ENCODE assay signal across 19 mouse cellular contexts in genomic region chr2:150918720-150919119, GRCm38 (mm10). TPM values are rescaled to one million over a fixed set of nuclear protein-coding genes. Genes with fewer than 3 reads are reported as not detected.
DNase-seq lines count a peak whose midpoint lies in the region; ATAC-seq and TF ChIP-seq lines count a peak whose summit lies in the region.
"Had no signal": no experiment of that assay in that cellular context is flagged by ENCODE, and none has a peak within 500 bp of the region (broad histone marks: within the 10 kb centered on the region; RNA-seq: fewer than 3 reads in every experiment).

No protein-coding gene starts in this region.

- WGBS in intestine, embryonic 16.5 days: 77% methylated on average over 3 of the region's 3 CpGs

- TF ChIP-seq CTCF in CH12.LX (conservative IDR thresholded peaks at IDR 0.05 in 1 of 2, IDR thresholded peaks at IDR 0.05 in 1 of 2; ENCODE audit: low read depth in 2 of 2, low read length in 2 of 2): no peak

- peaks cover 8% of the 10 kb centered on the region; the same call in 1 of the 2 replicates for H3K79me2 ChIP-seq in CH12.LX (replicated peaks; ENCODE audit: control insufficient read depth, extremely low read depth, insufficient read depth, poor library complexity, severe bottlenecking)

- DNase-seq in heart, adult 11 months: peak; percentile 78
- no peak for DNase-seq in heart, postnatal 36 days
- DNase-seq in CH12.LX (ENCODE audit: extremely low read depth): peak; percentile 87
- DNase-seq in layer of hippocampus, adult 9-10 months (ENCODE audit: low spot score): no peak
- DNase-seq in testis, postnatal 10 days (ENCODE audit: low spot score): no peak
- no peak for DNase-seq in thymus, postnatal 10 days (ENCODE audit: low spot score in 2 of 2)
- DNase-seq: adrenal gland, postnatal 25 days; cerebellum, adult 11 months; cerebellum, postnatal 10 days; heart, adult 2 months; kidney, postnatal 36 days; lung, postnatal 10 days; midbrain, embryonic 14.5 days had no signal

- peak; percentile 59 for ATAC-seq in intestine, embryonic 16.5 days
- ATAC-seq in megakaryocyte-erythroid progenitor cell, adult 5-6 weeks (replicated peaks; ENCODE audit: low FRiP score, low TSS enrichment, poor library complexity, severe bottlenecking): 0 out of 2 replicates have a peak, but pooled peaks have one; percentile 6
- ATAC-seq: hindbrain, postnatal 0 days had no signal

- H3K9ac ChIP-seq in CH12.LX (ENCODE audit: insufficient read depth, low read depth): no peak overlapping the region; the same call in 1 of the 2 replicates
- no peak overlapping the region for H3K9ac ChIP-seq in intestine, embryonic 16.5 days (ENCODE audit: low read depth, low read length)
- H3K9ac ChIP-seq: embryonic facial prominence, embryonic 15.5 days; heart, embryonic 15.5 days; neural tube, embryonic 13.5 days had no signal

- H3K4me1 ChIP-seq in CH12.LX (ENCODE audit: control insufficient read depth in 1 of 2, insufficient read depth in 2 of 2): peaks cover 14 to 57% of the 10 kb centered on the region in 2 experiments
- no peaks in the 10 kb centered on the region for H3K4me1 ChIP-seq in intestine, embryonic 16.5 days (ENCODE audit: control insufficient read depth, insufficient read depth, low read length)
- H3K4me1 ChIP-seq: embryonic facial prominence, embryonic 15.5 days; neural tube, embryonic 13.5 days had no signal

- in situ Hi-C loops in CH12.LX (cut with MboI; ENCODE audit: low pct_ligation_motif_present, low pct_unique_long_range_greater_than_20kb, low sequenced_read_pairs): no loop called here

- TF ChIP-seq EP300 in CH12.LX (IDR thresholded peaks at IDR 0.05; ENCODE audit: low read length): peak; percentile 75

- H3K4me3 ChIP-seq in CH12.LX (replicated peaks in 1 of 3; ENCODE audit: low read depth in 2 of 3, low read length in 2 of 3, poor library complexity in 1 of 3): no peak overlapping the region
- no peak overlapping the region for H3K4me3 ChIP-seq in intestine, embryonic 16.5 days (ENCODE audit: low read length)
- H3K4me3 ChIP-seq: embryonic facial prominence, embryonic 15.5 days; heart, adult 2 months; heart, embryonic 15.5 days; neural tube, embryonic 13.5 days had no signal

- dilution Hi-C loops in CH12.LX (cut with MboI; ENCODE audit: extremely low pct_ligation_motif_present, extremely low pct_unique_long_range_greater_than_20kb, low sequenced_read_pairs): no loop called here

- H3K27me3 ChIP-seq in CH12.LX (replicated peaks): no peaks in the 10 kb centered on the region
- H3K27me3 ChIP-seq in intestine, embryonic 16.5 days (replicated peaks; ENCODE audit: control insufficient read depth, insufficient read depth, low read length): no peaks in the 10 kb centered on the region
- H3K27me3 ChIP-seq: embryonic facial prominence, embryonic 15.5 days; heart, embryonic 15.5 days; neural tube, embryonic 13.5 days had no signal

- intact Hi-C loops in heart, postnatal 36 days (cut with DNase I): no loop called here

- no peaks in the 10 kb centered on the region for H3K9me3 ChIP-seq in CH12.LX (replicated peaks; ENCODE audit: low read length)
- no peaks in the 10 kb centered on the region for H3K9me3 ChIP-seq in intestine, embryonic 16.5 days (ENCODE audit: control insufficient read depth, low read length)
- H3K9me3 ChIP-seq: embryonic facial prominence, embryonic 15.5 days; heart, embryonic 15.5 days; neural tube, embryonic 13.5 days had no signal

- peak; percentile 47 for TF ChIP-seq POLR2A in CH12.LX (IDR thresholded peaks at IDR 0.05; ENCODE audit: low read depth, low read length)

- H3K27ac ChIP-seq in CH12.LX (ENCODE audit: insufficient read depth, low read depth): peak overlapping the region; percentile 93
- H3K27ac ChIP-seq in intestine, embryonic 16.5 days (ENCODE audit: low read length): no peak overlapping the region
- H3K27ac ChIP-seq: embryonic facial prominence, embryonic 15.5 days; heart, adult 2 months; heart, embryonic 15.5 days; hindbrain, postnatal 0 days; neural tube, embryonic 13.5 days had no signal

- TF ChIP-seq RAD21 in CH12.LX (IDR thresholded peaks at IDR 0.05; ENCODE audit: low read depth, low read length): no peak

- peaks cover 3 to 37% of the 10 kb centered on the region in 2 experiments for H3K36me3 ChIP-seq in CH12.LX (replicated peaks in 1 of 2; ENCODE audit: control insufficient read depth in 1 of 2, insufficient read depth in 1 of 2, low read length in 1 of 2)
- 0 out of 2 replicates have a peak, but pooled peaks cover 4% of the 10 kb centered on the region for H3K36me3 ChIP-seq in intestine, embryonic 16.5 days (ENCODE audit: control insufficient read depth, insufficient read depth, low read length)

- H3K4me2 ChIP-seq in CH12.LX (ENCODE audit: insufficient read depth, low read depth, poor library complexity, severe bottlenecking): peak overlapping the region; percentile 60; the same call in 1 of the 2 replicates
- H3K4me2 ChIP-seq in intestine, embryonic 16.5 days (ENCODE audit: low read depth, low read length): no peak overlapping the region
- H3K4me2 ChIP-seq: embryonic facial prominence, embryonic 15.5 days; heart, embryonic 15.5 days; neural tube, embryonic 13.5 days had no signal

TF ChIP-seq in CH12.LX, 34 proteins besides CTCF, POLR2A, EP300 and RAD21:
- TF ChIP-seq ZNF384 (IDR thresholded peaks at IDR 0.05; ENCODE audit: low read depth, low read length) (peak; percentile 63), ETS1 (conservative IDR thresholded peaks at IDR 0.05; ENCODE audit: low read depth, low read length) (peak; percentile 76), IRF4 (IDR thresholded peaks at IDR 0.05; ENCODE audit: low read depth, low read length) (peak; percentile 96), MAFK (IDR thresholded peaks at IDR 0.05; ENCODE audit: insufficient replicate concordance, low read length) (peak; percentile 70; the same call in 1 of the 2 replicates), ELF1 (IDR thresholded peaks at IDR 0.05; ENCODE audit: low read depth, low read length) (peak; percentile 14; the same call in 1 of the 2 replicates), BHLHE40 (IDR thresholded peaks at IDR 0.05; ENCODE audit: low read depth, low read length) (peak; percentile 67), MEF2A (IDR thresholded peaks at IDR 0.05; ENCODE audit: borderline replicate concordance, low read depth, low read length) (peak; percentile 83; the same call in 1 of the 2 replicates), TCF12 (IDR thresholded peaks at IDR 0.05; ENCODE audit: low read depth, low read length) (peak; percentile 41; the same call in 1 of the 2 replicates), MAZ (IDR thresholded peaks at IDR 0.05; ENCODE audit: low read depth, low read length) (peak; percentile 81), UBTF (IDR thresholded peaks at IDR 0.05; ENCODE audit: low read depth, low read length) (no peak), CHD1 (IDR thresholded peaks at IDR 0.05; ENCODE audit: low read depth, low read length) (no peak), USF2 (conservative IDR thresholded peaks at IDR 0.05; ENCODE audit: low read depth, low read length) (no peak), JUN (IDR thresholded peaks at IDR 0.05; ENCODE audit: insufficient read depth, low read depth, low read length) (peak; percentile 85), JUND (conservative IDR thresholded peaks at IDR 0.05; ENCODE audit: low read depth, low read length) (peak; percentile 94)

RNA-seq across cellular contexts. Expression of gene Gins1, which starts 13.5 kb away (rescaled TPM):
- total RNA-seq in heart, postnatal 36 days (2021): 1 to 10 TPM; 3.0 to 4.4 TPM
- total RNA-seq in CH12.LX (2012; rRNA removed) (41.4 and 47.1 TPM in 2 replicates), CH12.LX (2014; rRNA removed) (65.9 and 81.4 TPM in 2 replicates)
- 68.4 and 76.7 TPM in 2 replicates for polyA plus RNA-seq in CH12.LX (2012; ENCODE audit: insufficient read length, low read depth)
- polyA plus RNA-seq in intestine, embryonic 16.5 days (2015; fragmentation: Nextera tagmentation; extraction: Ambion mirVana): 20.4 and 26.4 TPM in 2 replicates
- 41.8 and 68.1 TPM in 2 replicates for total RNA-seq in megakaryocyte-erythroid progenitor cell, adult 5-6 weeks (2014; fragmentation: Nextera tagmentation)
- 87.4 and 115 TPM in 2 replicates for total RNA-seq in megakaryocyte-erythroid progenitor cell, adult 5-6 weeks (2017)

RNA-seq across cellular contexts. Expression of gene Abhd12, which starts 14.2 kb away (rescaled TPM):
- total RNA-seq in heart, postnatal 36 days (2021): 10 to 100 TPM; 47.8 to 50.3 TPM
- 43.6 and 45.5 TPM in 2 replicates for total RNA-seq in CH12.LX (2012; rRNA removed)
- total RNA-seq in CH12.LX (2014; rRNA removed): 51.5 and 51.9 TPM in 2 replicates
- polyA plus RNA-seq in CH12.LX (2012; ENCODE audit: insufficient read length, low read depth): 45.7 and 51.3 TPM in 2 replicates
- polyA plus RNA-seq in intestine, embryonic 16.5 days (2015; fragmentation: Nextera tagmentation; extraction: Ambion mirVana): 49.7 and 52.1 TPM in 2 replicates
- total RNA-seq in megakaryocyte-erythroid progenitor cell, adult 5-6 weeks (2014; fragmentation: Nextera tagmentation): 9.5 and 13.2 TPM in 2 replicates
- total RNA-seq in megakaryocyte-erythroid progenitor cell, adult 5-6 weeks (2017): 21.8 and 45.1 TPM in 2 replicates

Comparison
In these comparisons a context has a peak if more than half of its experiments do, and no peak if none do; other contexts are left out.
1. DNase-seq: peak in heart, adult 11 months (single experiment) and CH12.LX (single experiment); none in heart, postnatal 36 days (0 of 2), layer of hippocampus, adult 9-10 months (single experiment), testis, postnatal 10 days (single experiment) and thymus, postnatal 10 days (0 of 2).
2. RNA of gene Gins1, which starts 13.5 kb away (total RNA-seq): 41.8 to 115 TPM in megakaryocyte-erythroid progenitor cell, adult 5-6 weeks and 41.4 to 81.4 TPM in CH12.LX; 3.0 to 4.4 TPM in heart, postnatal 36 days; every median in the first group is over 4 times any median in the second.